Mouse (Mus musculus): Measurements from ENCODE around the gene Zfp799. TPM values are rescaled to one million over a fixed set of nuclear protein-coding genes. Genes with fewer than 3 reads are reported as not detected.

The Zfp799 gene
- 4.9 and 7.9 TPM in 2 replicates for total RNA-seq (2015)
- 3.5 and 8.3 TPM in 2 replicates for total RNA-seq (2017)

DNA sequence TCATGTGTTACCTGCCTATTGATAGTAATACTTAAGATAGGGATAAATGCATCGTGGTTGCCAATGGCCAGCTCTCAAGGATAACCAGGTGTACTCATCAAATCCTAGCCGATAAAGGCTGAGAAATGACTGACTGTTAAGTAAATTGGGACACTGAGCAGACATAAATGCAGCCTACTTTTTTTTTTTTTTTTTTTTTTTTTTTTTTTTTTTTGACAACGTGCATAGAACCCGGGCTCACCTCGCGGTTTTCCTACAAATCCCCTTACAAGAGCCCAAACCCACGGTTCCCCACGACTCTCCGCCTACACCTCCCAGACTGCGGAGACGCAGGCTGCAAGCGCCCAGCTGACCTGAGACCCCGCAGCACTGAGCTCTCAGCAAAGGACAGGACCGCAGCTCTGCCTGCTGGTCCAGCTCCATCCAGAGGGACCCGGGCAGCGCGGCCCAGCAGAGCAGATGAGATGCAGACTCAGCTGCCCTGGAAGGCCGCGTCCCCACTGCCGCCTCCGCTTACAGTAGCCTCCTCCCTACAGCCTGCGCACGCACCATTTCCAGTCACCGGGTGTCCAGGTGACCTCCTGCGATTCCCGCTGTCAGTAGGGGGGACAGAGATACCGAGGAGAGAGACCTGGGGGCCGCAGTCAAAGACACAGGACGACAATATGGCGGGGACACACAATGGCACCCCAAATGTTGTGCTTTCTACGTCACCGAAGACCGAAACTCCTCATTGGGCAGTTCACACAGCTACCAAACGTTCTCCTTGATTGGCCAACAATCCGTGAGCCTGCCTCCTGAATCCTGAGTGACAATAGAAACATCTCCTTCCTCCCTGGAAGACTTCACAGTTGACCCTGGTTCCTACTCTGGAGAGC is at the start of gene Zfp799:
TSS of gene Zfp799 (minus strand) at position 722 of the 878 bp plus-strand sequence.
- peak; percentile 100 for ATAC-seq (replicated peaks; ENCODE audit: poor library complexity)

DNA sequence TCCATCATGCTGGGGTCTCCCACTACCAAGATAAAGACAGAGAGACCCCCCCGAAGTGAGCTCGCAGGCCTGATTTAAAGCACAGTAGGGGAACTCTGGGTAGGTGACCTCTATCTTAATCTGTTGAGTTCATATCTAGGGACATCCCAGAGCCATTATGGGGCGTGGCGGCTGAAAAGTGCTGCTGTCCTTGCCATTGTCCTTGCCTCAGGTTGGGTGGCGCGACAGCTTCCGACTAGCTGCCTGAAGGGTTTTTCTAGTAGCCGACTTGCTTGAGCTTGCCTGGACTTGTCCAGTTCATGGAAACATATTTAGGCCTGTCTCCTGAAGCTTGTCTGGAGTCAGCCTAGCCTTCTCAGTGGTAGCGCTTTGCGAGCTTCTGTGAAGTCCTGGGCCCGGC is 48.7 kb upstream of the Zfp799 start:
- ATAC-seq (replicated peaks; ENCODE audit: poor library complexity): no peak

DNA sequence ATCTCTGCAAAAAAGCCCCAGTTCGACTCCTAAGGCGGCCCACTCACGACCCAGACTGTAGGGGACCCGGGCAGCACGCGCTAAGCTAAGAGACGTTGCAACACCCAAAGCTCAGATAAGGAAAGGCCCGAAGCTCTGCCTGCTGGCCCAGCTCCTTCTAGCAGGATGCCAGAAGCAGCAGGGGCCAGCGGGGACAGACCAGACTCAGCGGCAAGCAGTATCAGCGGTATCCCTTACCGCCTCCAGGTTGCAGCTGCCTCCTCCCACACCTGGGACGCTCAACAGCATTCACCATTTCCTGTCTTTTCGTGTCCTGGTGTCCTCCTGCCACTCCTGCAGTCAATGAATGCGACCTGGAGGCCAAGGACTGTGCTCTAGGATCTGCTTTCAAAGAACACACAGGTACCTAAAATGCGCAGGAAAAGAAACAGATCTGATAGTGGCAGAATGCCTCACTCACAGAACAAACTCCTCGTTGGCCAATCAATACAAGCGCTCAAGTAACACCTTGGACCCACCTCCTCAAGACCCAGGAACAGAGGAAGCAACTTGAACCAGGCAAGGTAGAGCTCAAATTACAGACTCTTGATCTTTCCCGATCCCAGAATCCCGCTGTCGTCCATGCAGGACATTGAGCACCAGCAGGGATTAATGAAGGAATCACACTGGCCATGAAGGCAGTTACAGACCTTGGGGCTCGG is 47.6 kb upstream of the Zfp799 start:
- no peak for ATAC-seq (replicated peaks; ENCODE audit: poor library complexity)

DNA sequence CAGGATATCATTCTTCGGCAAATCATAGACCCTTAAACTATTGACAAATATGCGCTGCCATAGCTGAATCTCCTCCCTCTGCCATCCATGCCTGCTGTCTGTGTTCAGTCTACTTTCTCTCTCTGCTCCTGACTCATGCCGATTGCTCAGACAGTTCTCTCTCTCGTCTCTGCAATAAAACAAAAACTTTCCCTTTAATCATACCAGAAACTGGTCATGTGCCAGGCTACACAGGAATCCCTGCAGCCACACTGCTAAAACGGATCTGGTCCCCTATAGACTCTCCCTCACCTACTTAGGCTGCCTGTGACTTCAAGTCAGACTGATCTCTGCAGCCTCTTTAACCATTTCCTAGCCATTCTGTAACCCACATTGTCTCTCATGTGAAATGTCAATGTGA is 42.6 kb upstream of the Zfp799 start:
- no peak for ATAC-seq (replicated peaks; ENCODE audit: poor library complexity)

DNA sequence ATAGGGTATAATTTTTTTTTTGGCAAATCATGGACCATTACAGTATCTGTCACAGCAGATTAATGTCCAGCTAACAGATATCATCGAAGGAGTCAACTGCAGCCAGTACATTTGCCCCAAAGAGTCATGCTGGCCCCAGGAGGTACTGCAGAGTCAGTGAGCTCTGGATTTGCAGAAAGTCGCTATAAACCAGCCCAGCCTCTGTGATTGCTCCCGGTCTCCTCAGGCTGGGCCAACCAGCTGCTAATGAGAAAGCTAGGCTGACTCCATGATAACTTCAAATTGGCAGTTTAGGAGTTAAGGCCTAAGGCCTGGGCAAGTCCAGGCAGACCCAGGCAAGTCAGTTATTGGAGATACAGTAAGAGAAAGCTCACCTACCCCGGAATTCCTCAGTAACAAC is 42.0 kb upstream of the Zfp799 start:
- no peak for ATAC-seq (replicated peaks; ENCODE audit: poor library complexity)

DNA sequence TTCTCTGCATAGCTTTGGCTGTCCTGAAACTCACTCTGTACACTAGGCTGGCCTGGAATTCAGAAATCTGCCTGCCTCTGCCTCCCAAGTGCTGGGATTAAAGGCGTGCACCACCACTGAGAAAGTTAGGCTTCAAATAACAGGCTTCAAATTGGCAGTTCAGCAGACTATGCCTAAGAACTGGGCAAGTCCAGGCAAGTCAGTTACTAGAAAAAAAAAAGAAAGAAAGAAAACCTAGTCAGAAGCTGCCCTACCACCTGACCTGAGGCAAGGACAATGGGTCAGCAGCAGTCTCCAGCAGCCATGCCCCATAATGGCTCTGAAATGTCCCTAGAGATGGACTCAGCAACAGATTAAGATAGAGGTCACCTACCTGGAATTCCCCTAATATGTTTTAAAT is 41.4 kb upstream of the Zfp799 start:
- ATAC-seq (replicated peaks; ENCODE audit: poor library complexity): no peak

DNA sequence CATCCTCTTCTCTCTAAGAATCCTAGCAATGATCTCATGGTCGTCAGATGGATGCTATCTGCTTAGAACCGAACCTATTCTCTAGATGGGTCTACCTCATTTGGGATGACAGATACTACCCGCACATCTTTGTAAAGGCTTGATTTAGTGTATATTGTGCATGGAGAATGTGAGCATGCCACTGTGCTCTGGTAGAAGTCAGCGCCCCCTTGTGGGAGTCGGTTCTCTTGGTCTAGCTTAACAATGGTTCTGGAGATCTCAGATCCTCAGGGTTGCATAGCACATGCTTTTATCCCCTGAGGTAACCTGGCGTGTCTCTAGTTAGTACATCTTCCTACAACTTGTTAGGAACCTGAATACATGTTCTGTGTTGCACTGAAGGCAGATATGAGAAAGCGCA is 37.2 kb upstream of the Zfp799 start:
- ATAC-seq (replicated peaks; ENCODE audit: poor library complexity): peak; percentile 65

DNA sequence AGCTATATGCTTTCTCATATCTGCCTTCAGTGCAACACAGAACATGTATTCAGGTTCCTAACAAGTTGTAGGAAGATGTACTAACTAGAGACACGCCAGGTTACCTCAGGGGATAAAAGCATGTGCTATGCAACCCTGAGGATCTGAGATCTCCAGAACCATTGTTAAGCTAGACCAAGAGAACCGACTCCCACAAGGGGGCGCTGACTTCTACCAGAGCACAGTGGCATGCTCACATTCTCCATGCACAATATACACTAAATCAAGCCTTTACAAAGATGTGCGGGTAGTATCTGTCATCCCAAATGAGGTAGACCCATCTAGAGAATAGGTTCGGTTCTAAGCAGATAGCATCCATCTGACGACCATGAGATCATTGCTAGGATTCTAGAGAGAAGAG is 26.7 kb upstream of the Zfp799 start:
- ATAC-seq (replicated peaks; ENCODE audit: poor library complexity): peak; percentile 66; the same call in 1 of the 2 replicates

GRCm38 (mm10) chr17:32851581-32851980 is 21.5 kb upstream of the Zfp799 start:
- no peak for ATAC-seq (replicated peaks; ENCODE audit: poor library complexity)

GRCm38 (mm10) chr17:32841388-32841787 is 11.3 kb upstream of the Zfp799 start:
- ATAC-seq (replicated peaks; ENCODE audit: poor library complexity): no peak

GRCm38 (mm10) chr17:32839083-32839802 is 9.2 kb upstream of the Zfp799 start:
- no peak for ATAC-seq (replicated peaks; ENCODE audit: poor library complexity)

GRCm38 (mm10) chr17:32830418-32830782 is 339 bp upstream of the Zfp799 start:
- no peak for ATAC-seq (replicated peaks; ENCODE audit: poor library complexity)

- ATAC-seq (replicated peaks; ENCODE audit: poor library complexity): no peak
Measured at GRCm38 (mm10) chr17:32816074-32816784, 13.8 kb downstream of the Zfp799 start.

DNA sequence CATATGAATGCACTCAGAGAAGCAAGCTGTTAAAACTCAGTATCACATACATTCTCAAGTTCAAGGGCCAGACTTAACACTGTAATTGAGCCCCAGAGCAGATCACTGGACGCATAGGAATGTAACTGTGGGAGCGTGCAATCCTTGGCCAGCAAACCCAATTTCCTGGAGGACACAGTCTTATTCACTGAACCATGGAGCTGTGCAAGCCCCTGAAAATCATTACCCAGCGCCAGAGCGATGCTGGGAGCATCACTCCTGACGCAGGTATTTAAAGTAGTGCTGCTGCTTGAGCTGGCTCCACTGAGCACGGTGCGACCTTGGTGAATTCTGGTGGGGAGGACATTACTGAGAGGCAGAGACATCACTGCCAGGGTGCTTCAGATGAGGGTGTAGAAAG is 15.9 kb downstream of the Zfp799 start:
- ATAC-seq (replicated peaks; ENCODE audit: poor library complexity): no peak

- no peak for ATAC-seq (replicated peaks; ENCODE audit: poor library complexity)
Measured at GRCm38 (mm10) chr17:32810648-32811047, 19.4 kb downstream of the Zfp799 start.

DNA sequence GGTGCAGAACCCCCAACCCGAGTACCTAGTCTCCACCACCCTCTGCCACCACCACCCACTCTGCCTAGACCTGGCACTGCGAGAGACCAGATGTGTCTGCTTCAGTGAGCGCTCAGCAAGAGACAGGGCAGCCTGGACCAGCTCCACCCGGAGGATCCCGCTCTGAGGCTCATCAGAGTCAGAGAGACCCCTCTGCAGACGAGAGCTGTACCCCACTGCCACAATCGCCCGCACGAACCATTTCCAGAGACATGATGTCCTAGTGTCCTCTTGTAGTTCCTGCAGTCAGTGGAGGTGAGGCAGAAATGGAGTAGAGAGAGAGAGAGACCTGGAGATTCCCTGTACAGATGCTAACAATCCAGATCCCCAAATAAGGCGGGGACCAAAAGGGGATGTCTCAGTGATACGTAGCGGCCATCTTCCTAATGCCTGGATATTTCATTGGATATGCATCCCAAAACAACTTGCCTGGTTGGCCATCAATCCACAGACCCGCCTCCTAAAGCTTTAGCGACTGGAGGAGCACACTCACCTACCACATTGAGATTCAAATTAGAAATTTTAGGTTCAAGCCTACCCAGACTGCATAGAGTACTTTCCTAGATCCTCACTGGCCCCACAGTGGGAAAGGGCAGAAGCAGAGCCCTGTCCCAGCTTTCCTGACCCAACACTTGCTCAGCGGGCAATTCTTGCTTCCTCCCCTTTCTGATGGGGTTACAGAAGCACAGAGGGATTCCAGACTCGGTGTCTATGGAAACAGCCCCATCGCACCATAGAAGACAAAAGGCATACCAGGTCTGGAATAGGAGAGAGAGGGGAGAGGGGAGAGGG is 20.3 kb downstream of the Zfp799 start, which contains the start of gene Zfp811:
TSS of gene Zfp811 (minus strand) at position 388 of the 831 bp plus-strand sequence.
- no peak for ATAC-seq (replicated peaks; ENCODE audit: poor library complexity)

DNA sequence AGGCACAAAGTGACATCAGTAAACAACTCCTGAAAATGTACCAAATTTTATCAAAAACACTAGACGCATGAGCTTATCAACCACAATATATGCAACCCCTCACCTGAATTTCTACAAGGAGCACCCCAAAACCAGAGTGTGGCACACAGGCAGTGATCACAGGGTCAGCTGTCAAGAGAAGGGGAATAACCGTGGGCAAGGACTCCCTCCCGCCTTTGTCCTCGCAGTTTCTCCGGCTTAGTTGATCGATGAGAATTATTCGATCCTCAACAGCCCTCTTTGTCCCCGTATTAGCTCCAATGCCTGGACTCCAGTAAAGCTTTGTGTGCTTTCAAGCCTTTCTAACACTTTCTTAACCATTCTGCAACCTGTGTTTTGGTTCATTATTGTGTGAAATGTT is 21.1 kb downstream of the Zfp799 start:
- ATAC-seq (replicated peaks; ENCODE audit: poor library complexity): no peak

GRCm38 (mm10) chr17:32789244-32789643 is 40.8 kb downstream of the Zfp799 start:
- no peak for ATAC-seq (replicated peaks; ENCODE audit: poor library complexity)

GRCm38 (mm10) chr17:32788576-32788975 is 41.5 kb downstream of the Zfp799 start:
- ATAC-seq (replicated peaks; ENCODE audit: poor library complexity): no peak

- ATAC-seq (replicated peaks; ENCODE audit: poor library complexity): peak; percentile 98
Measured at GRCm38 (mm10) chr17:32788094-32788559, 41.9 kb downstream of the Zfp799 start, which contains the start of gene Zfp871. Gene Zfp871 (minus strand): TSS chr17:32788287.

Data from megakaryocyte progenitor cell, adult 5-6 weeks (primary cell).